Mouse (Mus musculus) E14TG2a.4 (cell line): ENCODE data around the gene Mmgt2.

ENCODE experiments used
- CTCF ChIP-seq: conservative IDR thresholded peaks from 2 replicates; pipeline ENCODE4 v1.5.1; 2014; ENCODE audit warnings: low read length
- POU5F1 ChIP-seq: IDR thresholded peaks from 2 replicates; pipeline ENCODE4 v1.6.1; 2014; ENCODE audit warnings: low read length, borderline replicate concordance

DNA sequence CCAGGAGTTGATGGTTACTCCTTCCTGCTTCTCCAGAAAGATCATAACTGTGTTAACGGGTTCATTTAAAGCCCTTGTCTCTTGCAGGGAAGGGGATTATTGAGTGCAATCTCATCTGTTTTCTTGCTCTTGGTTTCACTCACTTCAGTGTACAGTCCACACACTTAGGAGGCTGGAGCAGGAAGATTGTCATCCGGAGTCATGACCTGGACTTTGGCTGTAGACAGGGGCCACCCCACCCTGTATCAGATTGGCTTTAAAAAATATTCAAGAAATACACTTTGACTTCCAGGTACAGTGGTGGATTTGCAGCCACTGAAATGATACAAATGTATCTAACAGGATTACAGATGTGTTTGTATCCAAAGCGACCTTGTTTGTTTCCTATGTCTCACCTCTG is 43.1 kb downstream of the Mmgt2 start:
- TF ChIP-seq CTCF (no peak), POU5F1 (no peak)
